Mouse (Mus musculus) testis, adult 2 months (tissue): ENCODE measurements at regions not wholly inside any gene's neighbourhood (a gene's known extent, or its start where the extent isn't known, plus 50 kb on each side); places are given as distances from the start of the nearest gene placed in this dataset.
A peak's percentile ranks its signal among the peaks of the same experiment; 100 is the strongest.

ENCODE experiments used
- H3K27ac ChIP-seq: fragments of 200-500 bp; 2 replicates; pipeline ENCODE4 v1.5.1; 2012; ENCODE audit warnings: low read depth, low read length; ENCODE audit not compliant: control insufficient read depth, insufficient read depth
- H3K27me3 ChIP-seq: fragments of 200-500 bp; 2 replicates; pipeline ENCODE4 v1.6.1; 2012; ENCODE audit warnings: mild to moderate bottlenecking, low read length, moderate library complexity; ENCODE audit not compliant: control insufficient read depth, insufficient read depth
- H3K36me3 ChIP-seq: fragments of 200-500 bp; 2 replicates; pipeline ENCODE4 v1.6.1; 2012; ENCODE audit warnings: mild to moderate bottlenecking, low read length; ENCODE audit not compliant: control insufficient read depth, insufficient read depth
- H3K4me1 ChIP-seq: fragments of 200-500 bp; 2 replicates; pipeline ENCODE4 v1.6.1; 2012; ENCODE audit warnings: low read length; ENCODE audit not compliant: control insufficient read depth, insufficient read depth
- H3K4me3 ChIP-seq: fragments of 200-500 bp; 2 replicates; pipeline ENCODE4 v1.5.1; 2012; ENCODE audit warnings: low read depth, mild to moderate bottlenecking, low read length, moderate library complexity, mixed read lengths; ENCODE audit not compliant: control insufficient read depth
- CTCF ChIP-seq: fragments of 200-500 bp; IDR thresholded peaks from 2 replicates; pipeline ENCODE4 v1.5.1; 2012; ENCODE audit warnings: low read depth, mild to moderate bottlenecking, inconsistent platforms, low read length, moderate library complexity; ENCODE audit not compliant: control insufficient read depth, insufficient read depth, insufficient replicate concordance
- POLR2A ChIP-seq: fragments of 200-500 bp; IDR thresholded peaks from 2 replicates; pipeline ENCODE4 v1.6.1; 2012; ENCODE audit warnings: low read depth, mild to moderate bottlenecking, inconsistent platforms, low read length, moderate library complexity; ENCODE audit not compliant: control insufficient read depth

DNA sequence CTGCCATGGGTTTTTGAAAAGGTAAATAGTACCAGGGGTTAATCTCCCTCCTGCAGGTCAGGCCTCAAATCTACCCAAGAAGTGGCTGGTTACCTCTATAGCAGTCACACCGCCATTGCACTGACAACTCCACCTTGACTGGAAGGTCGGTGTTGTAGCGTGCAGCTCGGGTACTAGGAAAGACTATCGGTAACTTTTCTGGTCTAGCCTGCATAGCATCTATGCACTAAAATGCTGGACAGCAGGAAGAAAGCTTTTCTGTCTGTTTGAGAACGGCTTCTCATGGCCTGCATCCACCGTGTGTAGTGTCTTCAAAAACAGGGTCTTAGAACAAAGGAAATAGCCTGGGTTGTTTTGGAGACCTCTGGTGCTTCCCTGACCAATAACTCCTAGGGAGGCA, 88.8 kb downstream of the Bms1 start:
- no peak overlapping the region for H3K27ac ChIP-seq
- no peaks in the 10 kb centered on the region for H3K36me3 ChIP-seq
- no peak overlapping the region for H3K4me3 ChIP-seq
- no peaks in the 10 kb centered on the region; the same call in 1 of the 2 replicates for H3K4me1 ChIP-seq
- TF ChIP-seq POLR2A (no peak), CTCF (no peak)
- H3K27me3 ChIP-seq, result no peaks in the 10 kb centered on the region

DNA sequence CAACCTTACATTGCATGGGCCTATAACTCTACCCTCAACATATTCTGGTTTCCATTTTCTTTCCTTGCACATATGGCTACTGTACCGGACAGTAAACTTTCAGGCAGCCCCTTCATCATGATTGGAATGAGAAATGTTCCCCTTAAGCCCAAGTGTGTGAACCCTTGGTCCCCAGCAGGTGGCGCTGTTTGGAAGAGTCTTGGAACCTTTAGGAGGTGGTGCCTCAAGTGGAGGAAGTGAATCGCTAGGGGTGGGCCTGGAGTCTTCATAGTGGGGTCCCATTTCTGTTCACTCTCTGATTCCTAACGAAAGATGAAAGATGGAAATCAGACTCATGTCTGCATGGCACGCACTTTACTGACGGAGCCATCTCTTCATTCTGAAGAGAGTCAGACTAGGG, 91.8 kb downstream of the Bms1 start:
- TF ChIP-seq CTCF, result peak; percentile 76; the same call in 1 of the 2 replicates
- no peak for TF ChIP-seq POLR2A
- no peak overlapping the region for H3K27ac ChIP-seq
- no peaks in the 10 kb centered on the region for H3K36me3 ChIP-seq
- no peaks in the 10 kb centered on the region for H3K27me3 ChIP-seq
- H3K4me1 ChIP-seq, result no peaks in the 10 kb centered on the region; the same call in 1 of the 2 replicates
- H3K4me3 ChIP-seq, result no peak overlapping the region

DNA sequence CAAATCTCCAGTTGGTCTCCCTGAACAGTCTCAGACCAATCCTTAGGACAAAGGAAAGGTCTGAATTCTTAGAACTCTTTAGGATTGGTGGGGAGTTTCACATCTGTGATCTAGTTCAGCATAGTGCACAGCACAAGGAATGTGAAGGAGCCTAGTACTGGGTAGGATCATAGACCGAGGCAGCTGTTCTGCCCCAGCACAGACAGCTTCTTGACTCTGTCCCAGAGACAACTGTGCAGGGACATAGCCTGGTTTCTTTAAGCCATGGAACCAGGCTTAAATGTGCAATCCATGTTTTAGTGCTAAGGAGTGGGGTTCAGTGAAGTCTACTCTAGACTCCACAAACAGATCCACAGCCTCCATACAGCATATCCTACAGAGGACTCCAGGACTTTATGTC, 93.6 kb downstream of the Bms1 start:
- TF ChIP-seq CTCF (no peak), POLR2A (no peak)
- Histone ChIP-seq H3K4me3 (no peak overlapping the region), H3K27me3 (no peaks in the 10 kb centered on the region), H3K27ac (no peak overlapping the region), H3K4me1 (no peaks in the 10 kb centered on the region), H3K36me3 (no peaks in the 10 kb centered on the region)

DNA sequence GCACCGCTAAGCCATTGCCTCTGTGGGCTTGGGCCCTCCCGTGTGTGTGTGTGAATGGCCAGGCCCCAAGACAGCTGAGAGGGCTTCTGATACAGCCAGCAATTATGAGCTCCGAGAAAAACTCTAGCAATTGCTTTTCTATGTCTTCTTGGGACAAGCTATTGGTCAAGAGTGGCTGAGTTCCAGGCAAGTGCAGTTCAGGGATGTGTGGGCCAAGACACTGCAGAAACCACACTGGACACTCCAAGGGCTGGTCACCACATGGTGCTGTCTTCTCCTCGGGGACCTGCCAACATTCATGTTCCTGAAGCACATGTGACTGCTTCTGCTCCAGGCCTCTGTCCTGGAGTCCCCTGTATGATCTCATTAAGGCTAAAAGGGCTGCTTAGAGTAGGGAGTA, 94.7 kb downstream of the Bms1 start:
- no peak overlapping the region for H3K4me3 ChIP-seq
- no peaks in the 10 kb centered on the region for H3K4me1 ChIP-seq
- no peaks in the 10 kb centered on the region for H3K27me3 ChIP-seq
- no peak for TF ChIP-seq CTCF
- no peak for TF ChIP-seq POLR2A
- no peak overlapping the region for H3K27ac ChIP-seq
- no peaks in the 10 kb centered on the region for H3K36me3 ChIP-seq

DNA sequence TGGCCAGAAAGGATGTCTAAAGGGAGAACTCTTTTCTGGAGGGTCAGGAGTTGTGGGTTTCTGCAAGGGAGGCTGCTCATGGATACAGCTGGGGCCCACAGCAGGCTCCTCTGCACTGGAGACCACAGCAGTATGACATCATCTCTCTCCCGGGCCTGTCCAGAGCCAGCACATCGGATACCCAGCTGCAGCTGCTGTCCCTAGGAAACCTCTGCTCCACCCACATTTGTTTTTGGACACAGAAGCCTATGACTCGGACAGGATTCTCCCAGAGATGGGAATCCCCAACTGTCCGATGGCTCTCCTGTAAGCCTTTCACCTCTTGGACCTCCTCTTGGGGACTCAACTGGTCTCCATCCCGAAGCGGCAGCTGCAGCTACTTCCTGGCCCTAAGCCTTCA, 96.2 kb downstream of the Bms1 start:
- no peak for TF ChIP-seq POLR2A
- no peak for TF ChIP-seq CTCF
- Histone ChIP-seq H3K27ac (no peak overlapping the region), H3K4me1 (no peaks in the 10 kb centered on the region)

DNA sequence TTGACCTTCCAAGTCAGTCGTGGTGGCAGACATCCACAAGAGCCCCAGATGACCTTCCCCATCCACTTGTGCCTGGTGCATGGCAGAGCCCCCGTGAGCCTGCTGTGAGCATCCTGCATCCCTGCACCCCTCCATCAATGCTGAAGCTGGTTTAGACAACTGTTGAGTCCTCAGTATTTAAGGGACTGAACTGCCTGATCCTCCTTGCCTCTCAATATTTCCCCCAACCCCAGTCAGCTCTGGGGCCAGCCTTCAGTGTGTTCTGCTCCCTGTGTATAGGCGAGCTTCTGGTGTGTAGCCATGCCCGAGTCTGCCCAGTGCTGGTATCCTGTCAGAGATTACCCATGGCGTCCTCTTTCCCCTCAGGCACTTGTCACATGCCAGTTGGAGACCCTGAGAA, 96.6 kb downstream of the Bms1 start:
- TF ChIP-seq POLR2A (no peak), CTCF (no peak)
- Histone ChIP-seq H3K36me3 (no peaks in the 10 kb centered on the region), H3K27me3 (no peaks in the 10 kb centered on the region), H3K4me1 (no peaks in the 10 kb centered on the region), H3K27ac (no peak overlapping the region), H3K4me3 (no peak overlapping the region)

More for the DNA sequence above, 96.2 kb downstream of the Bms1 start:
- Histone ChIP-seq H3K27me3 (no peaks in the 10 kb centered on the region), H3K4me3 (no peak overlapping the region), H3K36me3 (no peaks in the 10 kb centered on the region)

DNA sequence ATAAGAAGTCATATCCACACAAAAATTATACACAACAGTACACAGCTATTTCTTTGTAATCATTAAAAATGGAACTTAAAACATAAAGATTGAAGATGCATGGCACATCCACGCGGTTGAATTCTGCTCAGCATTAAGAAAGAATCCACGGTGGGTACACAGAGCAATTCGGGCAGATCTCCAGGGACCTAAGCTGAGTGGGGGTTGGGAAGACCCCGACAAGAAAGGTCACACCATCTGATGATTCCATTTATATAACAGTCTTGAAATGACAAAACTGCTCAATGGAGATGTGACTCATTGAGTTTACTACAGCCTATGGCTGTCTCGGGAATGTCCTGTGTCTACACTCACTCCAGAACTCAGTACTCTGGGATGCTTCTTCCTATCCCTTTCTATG, 97.2 kb downstream of the Bms1 start:
- H3K27me3 ChIP-seq, result no peaks in the 10 kb centered on the region
- H3K36me3 ChIP-seq, result no peaks in the 10 kb centered on the region
- TF ChIP-seq POLR2A, result no peak
- no peak for TF ChIP-seq CTCF
- H3K27ac ChIP-seq, result no peak overlapping the region
- H3K4me3 ChIP-seq, result no peak overlapping the region
- no peaks in the 10 kb centered on the region for H3K4me1 ChIP-seq

DNA sequence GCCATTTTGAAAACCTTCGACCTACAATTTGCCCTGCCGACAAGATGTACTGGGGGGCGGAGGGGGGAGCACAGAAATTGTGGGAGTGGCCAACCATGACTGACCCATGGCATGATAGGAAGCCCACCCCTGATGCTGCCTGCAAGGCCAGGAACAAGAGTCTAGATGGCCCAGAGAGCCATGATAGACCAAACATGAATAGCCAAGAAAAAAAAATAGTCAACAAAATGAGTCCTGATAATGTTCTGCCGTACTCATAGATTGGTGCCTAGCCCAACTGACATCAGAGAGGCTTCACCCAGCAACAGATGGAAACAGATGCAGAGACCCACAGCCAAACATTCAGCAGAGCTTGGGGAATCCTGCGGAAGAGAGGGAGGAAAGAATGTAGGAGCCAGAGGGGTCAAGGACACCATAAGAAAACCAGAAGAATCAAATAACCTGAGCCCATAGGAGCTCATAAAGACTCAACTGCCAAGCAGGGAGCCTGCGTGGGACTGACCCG, 99.2 kb downstream of the Bms1 start:
- Histone ChIP-seq H3K27me3 (no peaks in the 10 kb centered on the region), H3K4me1 (no peaks in the 10 kb centered on the region), H3K4me3 (no peak overlapping the region), H3K27ac (no peak overlapping the region), H3K36me3 (no peaks in the 10 kb centered on the region)
- no peak for TF ChIP-seq CTCF
- TF ChIP-seq POLR2A, result no peak
